In genomic region chr10:86114431-86114848, GRCm38 (mm10) we compare ENCODE assay signal across 19 mouse cellular contexts.
DNase-seq lines count a peak whose midpoint lies in the region; ATAC-seq and TF ChIP-seq lines count a peak whose summit lies in the region.
"Had no signal": no experiment of that assay in that cellular context is flagged by ENCODE, and none has a peak within 500 bp of the region (broad histone marks: within the 10 kb centered on the region; RNA-seq: fewer than 3 reads in every experiment).

No protein-coding gene starts in this region.

- no peaks in the 10 kb centered on the region for H3K9me3 ChIP-seq in kidney, postnatal 0 days (replicated peaks; ENCODE audit: low read length)
- H3K9me3 ChIP-seq: embryonic facial prominence, embryonic 10.5 days; heart, embryonic 13.5 days; hindbrain, embryonic 12.5 days; limb, embryonic 15.5 days; liver, embryonic 15.5 days; midbrain, embryonic 10.5 days had no signal

- ATAC-seq in kidney, postnatal 0 days (replicated peaks; ENCODE audit: low FRiP score, low read depth): no peak; the same call in 1 of the 2 replicates

- H3K4me2 ChIP-seq in kidney, postnatal 0 days (ENCODE audit: low read length): no peak overlapping the region
- H3K4me2 ChIP-seq: heart, embryonic 13.5 days; hindbrain, embryonic 12.5 days; limb, embryonic 15.5 days; liver, embryonic 15.5 days had no signal

- no peaks in the 10 kb centered on the region for H3K27me3 ChIP-seq in kidney, postnatal 0 days (ENCODE audit: insufficient read depth, low read length)
- H3K27me3 ChIP-seq: heart, embryonic 13.5 days; hindbrain, embryonic 12.5 days; limb, embryonic 15.5 days; liver, embryonic 15.5 days had no signal

- 9% methylated on average over 5 of the region's 5 CpGs for WGBS in kidney, postnatal 0 days

- no peak overlapping the region for H3K4me3 ChIP-seq in kidney, postnatal 0 days (replicated peaks; ENCODE audit: low read depth, low read length)
- H3K4me3 ChIP-seq: embryonic facial prominence, embryonic 10.5 days; heart, embryonic 13.5 days; hindbrain, embryonic 12.5 days; limb, embryonic 15.5 days; liver, embryonic 15.5 days; midbrain, embryonic 10.5 days had no signal

- H3K9ac ChIP-seq in kidney, postnatal 0 days (ENCODE audit: low read depth, low read length): no peak overlapping the region
- H3K9ac ChIP-seq: heart, embryonic 13.5 days; hindbrain, embryonic 12.5 days; limb, embryonic 15.5 days; liver, embryonic 15.5 days had no signal

- peak; percentile 9 to 25 for DNase-seq in heart, adult 9 months (ENCODE audit: low spot score in 2 of 2)
- no peak for DNase-seq in heart, adult 8-10 months (ENCODE audit: low spot score)
- peak; percentile 12 for DNase-seq in retina, embryonic 14.5 days (ENCODE audit: low spot score)
- DNase-seq in retina, postnatal 1 day: no peak
- DNase-seq in kidney, postnatal 0 days (ENCODE audit: low spot score): peak; percentile 73
- DNase-seq in cerebellum, postnatal 36 days: no peak
- DNase-seq in cerebellum, postnatal 14 days: no peak
- DNase-seq: adrenal gland, postnatal 36 days; B cell, adult 2 months; cerebellum, adult 11-12 months; gastrocnemius, postnatal 10 days; right cerebral cortex, postnatal 4 days had no signal

- H3K36me3 ChIP-seq in kidney, postnatal 0 days (ENCODE audit: insufficient read depth, low read length): no peaks in the 10 kb centered on the region
- H3K36me3 ChIP-seq: embryonic facial prominence, embryonic 10.5 days; heart, embryonic 13.5 days; hindbrain, embryonic 12.5 days; limb, embryonic 15.5 days; liver, embryonic 15.5 days; midbrain, embryonic 10.5 days had no signal

- no peak for TF ChIP-seq CTCF in kidney, postnatal 0 days (IDR thresholded peaks at IDR 0.05; ENCODE audit: low read depth)

- no peak overlapping the region for H3K27ac ChIP-seq in kidney, postnatal 0 days
- H3K27ac ChIP-seq: embryonic facial prominence, embryonic 10.5 days; heart, embryonic 13.5 days; hindbrain, embryonic 12.5 days; limb, embryonic 15.5 days; liver, embryonic 15.5 days; macrophage; midbrain, embryonic 10.5 days had no signal

- no peaks in the 10 kb centered on the region; the same call in 1 of the 2 replicates for H3K4me1 ChIP-seq in kidney, postnatal 0 days (replicated peaks; ENCODE audit: insufficient read depth, low read length)
- H3K4me1 ChIP-seq: heart, embryonic 13.5 days; hindbrain, embryonic 12.5 days; limb, embryonic 15.5 days; liver, embryonic 15.5 days; midbrain, embryonic 10.5 days had no signal

Comparison
In these comparisons a context has a peak if more than half of its experiments do, and no peak if none do; other contexts are left out.
1. DNase-seq: peak in heart, adult 9 months (2 of 2), retina, embryonic 14.5 days (single experiment) and kidney, postnatal 0 days (single experiment); none in heart, adult 8-10 months (single experiment), retina, postnatal 1 day (single experiment), cerebellum, postnatal 36 days (0 of 2) and cerebellum, postnatal 14 days (0 of 2).